Mouse (Mus musculus): ENCODE measurements around the gene Iqgap2. TPM values are rescaled to one million over a fixed set of nuclear protein-coding genes. Genes with fewer than 3 reads are reported as not detected.
A peak's percentile ranks its signal among the peaks of the same experiment; 100 is the strongest.

Gene Iqgap2
- polyA plus RNA-seq, 1 experiment from 2014 or later: 25.3 TPM

DNA sequence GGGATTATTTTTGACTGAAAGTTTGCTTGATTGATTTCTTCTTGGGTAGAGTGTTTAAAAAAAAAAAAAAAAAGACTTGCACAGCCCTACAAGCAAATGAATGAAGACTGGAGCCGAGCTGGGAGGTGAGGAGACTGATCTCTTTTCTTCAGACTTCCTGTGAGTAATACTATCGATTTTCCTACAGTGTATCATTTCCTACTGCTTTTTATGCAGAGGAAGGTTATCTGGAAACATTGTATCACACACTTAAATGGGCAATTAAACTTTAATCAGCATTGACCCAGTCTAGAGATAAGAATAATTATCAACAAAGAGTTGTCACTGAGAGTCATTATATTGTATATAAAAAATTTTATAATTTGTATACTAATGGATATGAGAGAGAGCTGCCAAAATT lies 261.0 kb downstream of the Iqgap2 start:
- Histone ChIP-seq H3K9me3 (ENCODE audit: control insufficient read depth, low read depth, low read length) (no peaks in the 10 kb centered on the region), H3K9ac (replicated peaks; ENCODE audit: low read depth, low read length) (no peak overlapping the region), H3K4me3 (ENCODE audit: low read depth, low read length) (no peak overlapping the region), H3K36me3 (ENCODE audit: control insufficient read depth, insufficient read depth, low read length) (peaks cover 12% of the 10 kb centered on the region), H3K4me1 (ENCODE audit: control insufficient read depth, insufficient read depth, low read length) (no peaks in the 10 kb centered on the region), H3K27me3 (ENCODE audit: control insufficient read depth, insufficient read depth, low read length) (no peaks in the 10 kb centered on the region), H3K4me2 (replicated peaks; ENCODE audit: low read depth, low read length) (no peak overlapping the region), H3K27ac (ENCODE audit: low read length) (no peak overlapping the region)
- ATAC-seq (ENCODE audit: insufficient number of reproducible peaks, insufficient read depth, low FRiP score, low read depth): no peak
- WGBS: 57% methylated on average over 2 of the region's 2 CpGs

DNA sequence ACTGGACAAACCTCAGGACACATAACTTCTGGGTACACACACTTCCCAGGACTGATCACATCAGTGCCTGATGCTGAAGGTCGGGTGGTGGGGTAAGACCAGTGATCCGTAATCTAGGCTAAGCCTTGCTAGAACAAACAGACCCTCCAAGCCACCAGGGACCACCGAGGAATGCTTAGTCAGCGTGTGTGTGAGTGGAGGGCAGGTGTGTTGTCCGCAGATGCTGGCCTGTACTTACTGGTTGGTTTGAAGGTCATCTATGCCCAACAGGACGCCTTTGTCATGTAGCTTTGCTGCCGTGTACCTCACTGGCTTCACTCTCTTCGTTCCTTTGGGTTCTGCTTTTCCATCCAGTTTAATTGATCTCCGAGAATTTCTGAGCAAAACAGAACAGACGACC lies 262.0 kb downstream of the Iqgap2 start:
- 86% methylated on average over 10 of the region's 10 CpGs for WGBS

DNA sequence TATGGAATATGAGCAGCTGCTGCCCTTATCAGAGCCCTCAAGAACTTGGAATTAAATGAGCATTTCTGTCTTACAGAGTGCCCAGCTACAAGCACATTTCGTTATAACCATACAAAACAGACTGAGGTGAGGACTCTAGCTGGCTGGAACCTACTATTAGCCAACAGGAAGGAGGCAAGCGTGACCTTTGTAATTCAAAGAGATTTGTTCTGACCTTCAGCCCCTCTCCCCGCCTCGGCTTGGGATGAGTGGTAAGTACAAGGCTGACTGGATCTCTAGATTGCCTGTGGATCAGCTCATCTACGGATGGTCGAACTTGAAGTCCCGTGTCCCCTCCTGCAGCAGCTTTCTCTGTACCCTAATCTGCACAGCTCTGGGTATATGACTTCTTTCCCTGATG lies 265.0 kb downstream of the Iqgap2 start:
- no peaks in the 10 kb centered on the region for H3K27me3 ChIP-seq (ENCODE audit: control insufficient read depth, insufficient read depth, low read length)
- H3K36me3 ChIP-seq (ENCODE audit: control insufficient read depth, insufficient read depth, low read length): peaks cover 8% of the 10 kb centered on the region; the same call in 1 of the 2 replicates
- no peak overlapping the region for H3K27ac ChIP-seq (ENCODE audit: low read length)
- 73% methylated on average over 7 of the region's 7 CpGs for WGBS
- ATAC-seq (ENCODE audit: insufficient number of reproducible peaks, insufficient read depth, low FRiP score, low read depth): no peak
- H3K9ac ChIP-seq (replicated peaks; ENCODE audit: low read depth, low read length): no peak overlapping the region
- H3K9me3 ChIP-seq (ENCODE audit: control insufficient read depth, low read depth, low read length): no peaks in the 10 kb centered on the region
- H3K4me3 ChIP-seq (ENCODE audit: low read depth, low read length): no peak overlapping the region
- no peak overlapping the region for H3K4me2 ChIP-seq (replicated peaks; ENCODE audit: low read depth, low read length)
- no peaks in the 10 kb centered on the region for H3K4me1 ChIP-seq (ENCODE audit: control insufficient read depth, insufficient read depth, low read length)

More for the DNA sequence above, 262.0 kb downstream of the Iqgap2 start:
- no peak for ATAC-seq (ENCODE audit: insufficient number of reproducible peaks, insufficient read depth, low FRiP score, low read depth)
- H3K27ac ChIP-seq (ENCODE audit: low read length): no peak overlapping the region
- H3K27me3 ChIP-seq (ENCODE audit: control insufficient read depth, insufficient read depth, low read length): no peaks in the 10 kb centered on the region
- no peak overlapping the region for H3K4me3 ChIP-seq (ENCODE audit: low read depth, low read length)
- H3K4me2 ChIP-seq (replicated peaks; ENCODE audit: low read depth, low read length): no peak overlapping the region
- no peaks in the 10 kb centered on the region for H3K4me1 ChIP-seq (ENCODE audit: control insufficient read depth, insufficient read depth, low read length)
- no peak overlapping the region for H3K9ac ChIP-seq (replicated peaks; ENCODE audit: low read depth, low read length)
- H3K36me3 ChIP-seq (ENCODE audit: control insufficient read depth, insufficient read depth, low read length): peaks cover 8% of the 10 kb centered on the region; the same call in 1 of the 2 replicates
- H3K9me3 ChIP-seq (ENCODE audit: control insufficient read depth, low read depth, low read length): no peaks in the 10 kb centered on the region

DNA sequence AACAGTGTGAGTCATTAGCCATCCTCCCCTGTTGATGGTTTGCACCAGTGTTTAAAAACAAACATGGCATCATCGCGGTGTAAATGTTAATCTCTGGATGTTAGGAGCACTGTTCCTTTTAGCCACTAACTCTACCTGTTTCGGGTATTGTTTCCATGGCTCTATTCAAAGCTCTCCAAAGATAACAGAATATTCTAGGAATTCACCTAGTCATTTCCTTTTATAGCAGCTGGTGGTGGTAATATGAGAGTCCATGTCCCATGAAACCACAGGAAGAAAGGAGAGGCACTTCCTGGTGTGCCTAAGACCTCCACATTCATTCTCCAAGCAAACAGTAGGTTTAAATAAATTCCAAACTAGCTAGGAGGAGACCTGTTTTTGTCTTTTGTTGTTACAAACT lies 268.7 kb downstream of the Iqgap2 start:
- H3K4me1 ChIP-seq (ENCODE audit: control insufficient read depth, insufficient read depth, low read length): no peaks in the 10 kb centered on the region
- H3K4me2 ChIP-seq (replicated peaks; ENCODE audit: low read depth, low read length): no peak overlapping the region
- 74% methylated on average over 3 of the region's 3 CpGs for WGBS
- no peaks in the 10 kb centered on the region for H3K9me3 ChIP-seq (ENCODE audit: control insufficient read depth, low read depth, low read length)
- H3K27ac ChIP-seq (ENCODE audit: low read length): no peak overlapping the region
- H3K9ac ChIP-seq (replicated peaks; ENCODE audit: low read depth, low read length): no peak overlapping the region
- 0 out of 2 replicates have a peak, but pooled peaks cover 2% of the 10 kb centered on the region for H3K36me3 ChIP-seq (ENCODE audit: control insufficient read depth, insufficient read depth, low read length)
- ATAC-seq (ENCODE audit: insufficient number of reproducible peaks, insufficient read depth, low FRiP score, low read depth): no peak
- H3K4me3 ChIP-seq (ENCODE audit: low read depth, low read length): no peak overlapping the region
- no peaks in the 10 kb centered on the region for H3K27me3 ChIP-seq (ENCODE audit: control insufficient read depth, insufficient read depth, low read length)

DNA sequence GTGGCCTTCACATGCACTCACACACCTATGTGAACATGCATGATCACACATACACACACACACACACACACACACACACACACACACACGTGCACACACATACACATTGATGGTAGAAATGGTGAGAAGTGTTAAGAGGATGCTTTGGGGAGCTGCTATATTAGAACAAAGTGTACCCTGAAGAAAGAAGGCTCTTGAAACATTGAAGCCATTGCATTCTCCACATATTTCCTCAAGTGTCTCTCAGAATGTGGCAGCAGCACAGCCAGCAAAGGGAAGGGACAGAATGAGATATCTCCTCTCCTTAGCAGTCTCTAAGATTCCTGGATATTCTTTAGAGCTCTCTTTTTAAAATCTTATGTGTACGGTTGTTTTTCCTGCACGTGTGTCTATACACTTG lies 270.2 kb downstream of the Iqgap2 start:
- no peaks in the 10 kb centered on the region for H3K36me3 ChIP-seq (ENCODE audit: control insufficient read depth, insufficient read depth, low read length)
- no peak overlapping the region for H3K4me3 ChIP-seq (ENCODE audit: low read depth, low read length)
- H3K9me3 ChIP-seq (ENCODE audit: control insufficient read depth, low read depth, low read length): no peaks in the 10 kb centered on the region
- H3K4me1 ChIP-seq (ENCODE audit: control insufficient read depth, insufficient read depth, low read length): peaks cover 3% of the 10 kb centered on the region; the same call in 1 of the 2 replicates
- H3K9ac ChIP-seq (replicated peaks; ENCODE audit: low read depth, low read length): no peak overlapping the region
- H3K4me2 ChIP-seq (replicated peaks; ENCODE audit: low read depth, low read length): no peak overlapping the region
- no peaks in the 10 kb centered on the region for H3K27me3 ChIP-seq (ENCODE audit: control insufficient read depth, insufficient read depth, low read length)
- WGBS: 79% methylated on average over 3 of the region's 3 CpGs
- no peak overlapping the region for H3K27ac ChIP-seq (ENCODE audit: low read length)
- no peak for ATAC-seq (ENCODE audit: insufficient number of reproducible peaks, insufficient read depth, low FRiP score, low read depth)

DNA sequence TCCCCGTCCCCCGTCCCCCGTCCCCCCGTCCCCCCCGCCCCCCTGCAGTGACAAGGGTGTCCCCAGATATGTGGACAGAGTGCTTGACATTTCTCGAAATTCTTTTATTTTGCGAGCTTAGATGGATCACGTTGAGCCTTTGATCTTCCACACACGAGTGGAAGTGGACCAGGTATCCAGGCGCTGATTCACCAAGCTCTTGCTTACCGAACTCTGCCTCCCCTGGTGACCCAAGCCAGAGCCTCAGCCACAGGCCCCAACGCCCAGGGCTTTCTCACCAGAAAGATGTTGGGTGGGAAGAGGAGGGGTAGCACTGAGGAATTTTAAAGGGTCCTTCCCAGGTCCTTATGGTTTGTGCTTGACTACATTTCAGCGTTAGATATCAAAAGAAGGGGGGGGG lies 272.9 kb downstream of the Iqgap2 start:
- ATAC-seq (ENCODE audit: insufficient number of reproducible peaks, insufficient read depth, low FRiP score, low read depth): no peak; the same call in 1 of the 2 replicates
- Histone ChIP-seq H3K9ac (replicated peaks; ENCODE audit: low read depth, low read length) (peak overlapping the region; percentile 87), H3K27me3 (ENCODE audit: control insufficient read depth, insufficient read depth, low read length) (no peaks in the 10 kb centered on the region), H3K4me3 (ENCODE audit: low read depth, low read length) (peak overlapping the region; percentile 82), H3K4me1 (ENCODE audit: control insufficient read depth, insufficient read depth, low read length) (peaks cover 10% of the 10 kb centered on the region), H3K9me3 (ENCODE audit: control insufficient read depth, low read depth, low read length) (no peaks in the 10 kb centered on the region), H3K36me3 (ENCODE audit: control insufficient read depth, insufficient read depth, low read length) (no peaks in the 10 kb centered on the region), H3K4me2 (replicated peaks; ENCODE audit: low read depth, low read length) (peak overlapping the region; percentile 82), H3K27ac (ENCODE audit: low read length) (no peak overlapping the region; the same call in 1 of the 2 replicates)
- 5% methylated on average over 13 of the region's 13 CpGs for WGBS

DNA sequence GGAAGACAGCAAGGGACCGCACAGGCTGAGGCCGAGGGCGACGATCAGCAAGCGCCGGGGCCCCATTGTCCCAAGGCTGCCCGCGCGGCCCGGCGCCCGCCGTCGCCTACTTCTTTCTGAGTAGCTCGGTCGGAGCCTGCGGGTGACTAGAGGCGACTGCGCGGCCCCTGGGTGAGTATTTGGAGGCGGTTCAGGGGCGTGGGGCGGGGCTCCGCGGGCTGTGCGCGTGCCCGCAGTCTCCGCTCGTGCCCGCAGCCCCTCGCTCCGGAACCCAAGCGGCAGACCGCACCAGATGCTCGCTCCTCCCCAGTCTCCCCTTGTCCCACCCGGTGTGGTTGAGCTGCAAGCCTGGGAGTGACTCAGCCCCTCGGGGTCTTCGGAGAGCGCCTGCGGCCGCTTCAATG lies 273.4 kb downstream of the Iqgap2 start, which contains the start of gene F2r:
Gene F2r, minus strand, starts transcription at position 179 of the 404 bp plus-strand sequence.
- H3K27me3 ChIP-seq (ENCODE audit: control insufficient read depth, insufficient read depth, low read length): no peaks in the 10 kb centered on the region
- H3K9ac ChIP-seq (replicated peaks; ENCODE audit: low read depth, low read length): peak within 1 kb of the TSS; percentile 87
- H3K36me3 ChIP-seq (ENCODE audit: control insufficient read depth, insufficient read depth, low read length): no peaks in the 10 kb centered on the region
- WGBS: under 1% methylated on average over 42 of the region's 42 CpGs
- peaks cover 10% of the 10 kb centered on the region for H3K4me1 ChIP-seq (ENCODE audit: control insufficient read depth, insufficient read depth, low read length)
- peak within 1 kb of the TSS; percentile 66 for H3K27ac ChIP-seq (ENCODE audit: low read length)
- H3K9me3 ChIP-seq (ENCODE audit: control insufficient read depth, low read depth, low read length): no peaks in the 10 kb centered on the region
- peak; percentile 91 for ATAC-seq (ENCODE audit: insufficient number of reproducible peaks, insufficient read depth, low FRiP score, low read depth)
- peak within 1 kb of the TSS; percentile 82 for H3K4me3 ChIP-seq (ENCODE audit: low read depth, low read length)
- peak within 1 kb of the TSS; percentile 82 for H3K4me2 ChIP-seq (replicated peaks; ENCODE audit: low read depth, low read length)

DNA sequence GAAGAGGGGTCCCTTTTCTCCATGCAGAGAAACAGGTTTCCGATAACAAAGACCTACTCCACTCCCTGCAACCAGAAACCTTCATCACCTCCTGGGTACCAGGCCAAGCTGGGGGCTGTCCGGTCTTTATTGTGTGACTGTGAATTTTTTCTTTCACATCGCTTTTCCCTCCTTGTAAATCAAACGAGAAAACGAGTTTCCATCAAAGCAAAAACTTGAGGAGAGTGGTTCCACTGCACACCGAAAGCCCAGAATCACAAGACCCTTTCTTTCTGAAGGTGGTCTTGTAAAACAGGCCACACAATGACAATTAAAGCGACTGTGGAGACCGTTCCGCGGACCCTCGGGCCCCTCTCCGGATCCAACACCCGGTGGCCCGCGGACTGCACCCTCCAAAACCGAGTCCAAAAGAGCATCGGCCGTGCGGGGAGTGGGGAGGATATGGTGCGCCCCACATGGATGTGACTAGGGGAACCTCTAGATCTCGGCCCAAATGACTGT lies 274.0 kb downstream of the Iqgap2 start:
- peak; percentile 44; the same call in 1 of the 2 replicates for ATAC-seq (ENCODE audit: insufficient number of reproducible peaks, insufficient read depth, low FRiP score, low read depth)
- under 1% methylated on average over 21 of the region's 21 CpGs for WGBS

More for the DNA sequence above, 274.0 kb downstream of the Iqgap2 start:
- no peaks in the 10 kb centered on the region for H3K9me3 ChIP-seq (ENCODE audit: control insufficient read depth, low read depth, low read length)
- H3K4me1 ChIP-seq (ENCODE audit: control insufficient read depth, insufficient read depth, low read length): peaks cover 10% of the 10 kb centered on the region
- peak overlapping the region; percentile 87 for H3K9ac ChIP-seq (replicated peaks; ENCODE audit: low read depth, low read length)
- peak overlapping the region; percentile 82 for H3K4me3 ChIP-seq (ENCODE audit: low read depth, low read length)
- H3K36me3 ChIP-seq (ENCODE audit: control insufficient read depth, insufficient read depth, low read length): no peaks in the 10 kb centered on the region; the same call in 1 of the 2 replicates
- H3K27me3 ChIP-seq (ENCODE audit: control insufficient read depth, insufficient read depth, low read length): no peaks in the 10 kb centered on the region
- peak overlapping the region; percentile 66 for H3K27ac ChIP-seq (ENCODE audit: low read length)
- peak overlapping the region; percentile 82 for H3K4me2 ChIP-seq (replicated peaks; ENCODE audit: low read depth, low read length)

All from stomach, embryonic 14.5 days (tissue).